Mouse (Mus musculus) 3134 (cell line): ENCODE measurements around the gene Gdi1.
A peak's percentile ranks its signal among the peaks of the same experiment; 100 is the strongest.
"Not testable (repeated sequence)": the region's sequence is repeated elsewhere in the genome, so short reads cannot be mapped to it uniquely, and the experiment has no call there.

ENCODE experiments used
- DNase-seq: peaks from one replicate; pipeline ENCODE4 v3.0.0-alpha.2; 2011; ENCODE audit warnings: low spot score; ENCODE audit not compliant: insufficient read length; ENCODE audit errors: extremely low read depth

The Gdi1 gene

GRCm38 (mm10) chrX:74328725-74329161, 23.9 kb downstream of the Gdi1 start, which contains the start of gene Plxna3:
Gene Plxna3, plus strand, starts transcription at chrX:74329066.
- peak; percentile 85 for DNase-seq

DNA sequence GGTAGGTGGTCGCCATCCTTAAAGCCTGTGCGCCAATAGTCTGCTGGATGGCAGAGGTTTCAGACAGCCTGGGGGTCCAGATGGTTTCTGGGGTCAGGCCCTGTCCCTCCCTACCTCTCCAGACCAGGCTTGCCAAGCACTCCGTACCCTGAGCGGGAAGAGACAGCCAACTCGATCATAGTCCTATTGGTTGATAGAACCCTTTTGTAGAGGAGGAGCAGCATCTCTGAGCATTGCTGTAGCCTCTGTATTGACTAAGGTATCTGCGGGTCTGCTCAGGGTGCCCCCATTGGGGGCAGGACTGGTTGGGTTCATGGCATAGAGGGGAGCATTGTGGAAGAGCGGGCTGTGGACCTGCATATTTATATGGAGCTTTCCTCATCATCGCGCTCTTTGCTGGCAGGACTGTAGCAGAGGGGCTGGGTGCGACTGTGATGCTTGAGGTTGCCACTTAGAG, 24.4 kb downstream of the Gdi1 start:
- DNase-seq: no peak

DNA sequence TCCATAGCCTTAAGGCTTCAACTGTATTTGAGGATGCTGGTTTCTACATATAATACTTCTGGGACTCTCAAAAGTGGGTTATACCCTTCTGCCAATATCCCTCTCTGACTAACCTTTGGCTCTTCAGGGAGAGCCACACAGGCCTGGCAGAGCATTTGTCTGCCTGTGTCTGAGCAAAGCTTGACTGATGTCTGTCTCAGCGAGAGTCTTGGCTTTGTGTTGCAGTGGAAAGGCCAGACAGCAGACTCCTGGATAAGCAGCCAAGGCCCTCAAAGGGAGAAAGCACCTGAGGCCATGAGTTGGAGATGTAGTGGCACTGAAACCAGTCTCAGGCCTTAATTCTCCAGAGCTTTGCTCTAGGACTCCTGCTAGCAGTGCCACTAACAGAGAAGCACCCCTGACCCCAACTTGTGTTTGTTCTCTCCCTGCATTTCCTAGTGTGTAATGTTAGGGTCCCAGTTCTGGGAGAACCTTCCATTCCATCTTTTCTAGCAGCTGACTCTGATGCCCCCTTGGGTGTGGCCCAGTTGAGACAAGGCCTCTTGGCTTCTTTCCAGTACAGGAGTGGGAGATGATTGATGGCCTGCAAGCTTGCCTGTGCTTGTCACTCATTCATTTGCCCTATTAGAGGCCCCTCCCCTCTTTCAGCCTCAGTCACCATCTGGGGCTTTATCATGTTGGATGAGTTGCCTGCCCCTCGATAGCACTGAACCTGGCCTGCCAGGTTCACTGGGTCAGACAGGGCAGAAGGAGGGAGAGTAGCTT, 25.6 kb downstream of the Gdi1 start:
- no peak for DNase-seq

GRCm38 (mm10) chrX:74352645-74353466, 48.1 kb downstream of the Gdi1 start:
- no peak for DNase-seq

GRCm38 (mm10) chrX:74353467-74353770, 48.6 kb downstream of the Gdi1 start, which contains the start of gene Lage3:
Gene Lage3, minus strand, starts transcription at chrX:74353618.
- DNase-seq: peak; percentile 74

DNA sequence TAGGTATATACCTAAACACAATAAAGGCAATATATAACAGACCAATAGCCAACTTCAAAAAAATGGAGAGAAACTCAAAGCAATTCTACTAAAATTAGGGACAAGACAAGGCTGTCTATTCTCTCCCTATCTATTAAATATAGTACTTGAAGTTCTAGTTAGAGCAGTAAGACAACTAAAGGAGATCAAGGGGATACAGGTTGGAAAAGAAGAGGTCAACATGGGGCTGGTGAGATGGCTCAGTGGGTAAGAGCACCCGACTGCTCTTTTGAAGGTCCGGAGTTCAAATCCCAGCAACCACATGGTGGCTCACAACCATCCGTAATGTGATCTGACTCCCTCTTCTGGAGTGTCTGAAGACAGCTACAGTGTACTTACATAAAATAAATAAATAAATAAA, 52.3 kb downstream of the Gdi1 start:
- not testable (repeated sequence) for DNase-seq

DNA sequence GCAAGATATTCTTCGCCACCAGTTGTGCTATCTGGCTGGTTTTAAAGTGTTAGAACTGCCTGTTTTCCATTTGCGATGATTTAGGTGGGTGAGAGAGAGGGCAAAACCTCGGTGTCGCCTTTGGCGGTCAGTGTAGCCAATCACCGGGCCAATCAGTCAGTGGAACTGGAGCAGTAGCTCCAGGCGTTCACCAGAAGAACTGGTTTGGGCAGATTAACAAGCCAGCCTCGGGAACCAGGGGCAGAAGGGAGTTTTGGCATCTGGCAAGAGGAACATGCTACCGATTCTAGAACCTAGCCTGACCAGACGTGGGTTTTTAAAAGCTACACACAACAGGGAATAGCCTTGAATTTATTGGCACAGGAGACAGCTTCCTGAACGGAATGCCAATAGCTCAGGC, 54.4 kb downstream of the Gdi1 start:
- DNase-seq: no peak
